Mouse (Mus musculus): ENCODE data around the gene Sugct. TPM values are rescaled to one million over a fixed set of nuclear protein-coding genes. Genes with fewer than 3 reads are reported as not detected.

Sugct gene
- total and polyA plus RNA-seq, 2 experiments from 2014 or later: 1.3 to 4.4 TPM

DNA sequence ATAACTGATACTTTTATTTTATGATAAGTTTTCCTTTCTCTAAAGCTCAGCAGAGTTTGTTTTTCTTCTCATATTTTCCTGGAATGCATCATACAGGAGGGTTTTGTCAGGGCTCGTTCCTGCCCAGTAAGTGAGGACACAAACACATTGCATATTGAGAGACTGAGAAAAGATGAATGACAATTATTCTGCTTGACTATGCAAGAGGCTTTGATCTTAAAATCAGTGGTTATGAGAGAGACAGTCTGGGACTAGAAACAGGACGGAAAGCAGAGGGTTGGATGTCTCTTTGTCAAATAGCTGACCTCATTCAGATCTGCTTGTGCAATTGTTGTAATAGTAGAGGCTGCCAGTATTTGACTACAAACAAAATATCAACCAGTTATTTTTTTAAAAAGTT is 835.4 kb downstream of the Sugct start:
- DNase-seq (ENCODE audit: low spot score): no peak
- WGBS: 50% methylated on average over 2 of the region's 2 CpGs
- Histone ChIP-seq H3K27ac (ENCODE audit: low read depth) (no peak overlapping the region), H3K9ac (replicated peaks; ENCODE audit: low read depth, low read length) (no peak overlapping the region), H3K36me3 (replicated peaks; ENCODE audit: control insufficient read depth, insufficient read depth, low read length) (no peaks in the 10 kb centered on the region), H3K27me3 (ENCODE audit: control insufficient read depth, insufficient read depth, low read length) (no peaks in the 10 kb centered on the region), H3K4me3 (ENCODE audit: low read depth, low read length) (no peak overlapping the region), H3K9me3 (replicated peaks; ENCODE audit: control insufficient read depth, low read length) (no peaks in the 10 kb centered on the region), H3K4me1 (ENCODE audit: control insufficient read depth, insufficient read depth) (no peaks in the 10 kb centered on the region), H3K4me2 (ENCODE audit: low read depth, low read length) (no peak overlapping the region)
- ATAC-seq (ENCODE audit: insufficient read depth, low read depth): no peak
- TF ChIP-seq CTCF (IDR thresholded peaks at IDR 0.05; ENCODE audit: low read depth): no peak
- no peak for TF ChIP-seq EP300 (IDR thresholded peaks at IDR 0.05; ENCODE audit: low read depth)

DNA sequence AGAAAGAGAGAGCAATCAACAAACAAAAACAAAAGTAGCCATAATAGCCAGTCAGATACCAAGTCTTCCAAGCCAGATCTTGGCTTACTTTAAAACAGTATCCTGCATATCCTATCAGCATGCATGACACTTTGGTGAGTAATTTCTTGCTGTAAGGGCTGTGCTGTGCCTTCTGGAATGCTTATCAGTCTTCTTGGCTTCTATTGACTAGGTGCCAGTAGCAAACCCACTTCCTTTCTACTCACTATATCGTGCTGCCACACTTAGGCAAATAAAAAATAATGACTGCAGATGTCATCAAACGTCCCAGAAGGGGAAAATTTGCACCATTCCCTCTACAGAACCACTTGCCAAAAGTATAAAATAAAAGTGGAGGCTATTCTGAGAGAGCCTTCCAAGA is 848.1 kb downstream of the Sugct start:
- no peak for ATAC-seq (ENCODE audit: insufficient read depth, low read depth)
- H3K27ac ChIP-seq (ENCODE audit: low read depth): no peak overlapping the region

DNA sequence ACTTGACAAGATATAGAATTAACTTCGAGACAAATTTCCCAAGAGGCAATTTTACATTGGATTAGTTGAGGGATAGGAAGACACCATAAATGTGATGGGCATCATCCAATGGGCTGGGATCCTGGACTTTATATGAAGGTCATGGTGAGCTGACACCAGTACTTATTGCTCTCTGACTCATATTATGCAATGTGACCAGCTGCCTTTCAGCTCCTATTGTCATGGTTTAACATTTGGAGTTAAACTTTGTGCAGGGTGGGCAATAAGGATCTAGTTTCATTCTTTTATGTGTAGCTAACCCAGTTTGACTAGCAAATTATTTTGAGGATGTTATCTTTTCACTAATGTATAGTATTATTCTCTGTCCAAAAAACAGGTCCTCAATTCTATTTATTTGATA is 854.4 kb downstream of the Sugct start:
- H3K9ac ChIP-seq (replicated peaks; ENCODE audit: low read depth, low read length): no peak overlapping the region
- H3K4me2 ChIP-seq (ENCODE audit: low read depth, low read length): no peak overlapping the region
- DNase-seq (ENCODE audit: low spot score) (no peak), ATAC-seq (ENCODE audit: insufficient read depth, low read depth) (no peak)
- TF ChIP-seq EP300 (IDR thresholded peaks at IDR 0.05; ENCODE audit: low read depth) (no peak), CTCF (IDR thresholded peaks at IDR 0.05; ENCODE audit: low read depth) (no peak)
- no peaks in the 10 kb centered on the region for H3K36me3 ChIP-seq (replicated peaks; ENCODE audit: control insufficient read depth, insufficient read depth, low read length)
- no peak overlapping the region for H3K4me3 ChIP-seq (ENCODE audit: low read depth, low read length)
- H3K4me1 ChIP-seq (ENCODE audit: control insufficient read depth, insufficient read depth): no peaks in the 10 kb centered on the region
- H3K9me3 ChIP-seq (replicated peaks; ENCODE audit: control insufficient read depth, low read length): no peaks in the 10 kb centered on the region
- H3K27me3 ChIP-seq (ENCODE audit: control insufficient read depth, insufficient read depth, low read length): no peaks in the 10 kb centered on the region
- WGBS: 88% methylated on average over 1 of the region's 1 CpGs
- H3K27ac ChIP-seq (ENCODE audit: low read depth): no peak overlapping the region

More for the DNA sequence above, 848.1 kb downstream of the Sugct start:
- no peak for DNase-seq (ENCODE audit: low spot score)
- Histone ChIP-seq H3K9ac (replicated peaks; ENCODE audit: low read depth, low read length) (no peak overlapping the region), H3K4me1 (ENCODE audit: control insufficient read depth, insufficient read depth) (peaks cover 5% of the 10 kb centered on the region; the same call in 1 of the 2 replicates), H3K4me2 (ENCODE audit: low read depth, low read length) (no peak overlapping the region), H3K9me3 (replicated peaks; ENCODE audit: control insufficient read depth, low read length) (no peaks in the 10 kb centered on the region), H3K4me3 (ENCODE audit: low read depth, low read length) (no peak overlapping the region), H3K36me3 (replicated peaks; ENCODE audit: control insufficient read depth, insufficient read depth, low read length) (no peaks in the 10 kb centered on the region), H3K27me3 (ENCODE audit: control insufficient read depth, insufficient read depth, low read length) (no peaks in the 10 kb centered on the region)
- no peak for TF ChIP-seq EP300 (IDR thresholded peaks at IDR 0.05; ENCODE audit: low read depth)
- TF ChIP-seq CTCF (IDR thresholded peaks at IDR 0.05; ENCODE audit: low read depth): no peak
- WGBS: 9% methylated on average over 2 of the region's 2 CpGs

DNA sequence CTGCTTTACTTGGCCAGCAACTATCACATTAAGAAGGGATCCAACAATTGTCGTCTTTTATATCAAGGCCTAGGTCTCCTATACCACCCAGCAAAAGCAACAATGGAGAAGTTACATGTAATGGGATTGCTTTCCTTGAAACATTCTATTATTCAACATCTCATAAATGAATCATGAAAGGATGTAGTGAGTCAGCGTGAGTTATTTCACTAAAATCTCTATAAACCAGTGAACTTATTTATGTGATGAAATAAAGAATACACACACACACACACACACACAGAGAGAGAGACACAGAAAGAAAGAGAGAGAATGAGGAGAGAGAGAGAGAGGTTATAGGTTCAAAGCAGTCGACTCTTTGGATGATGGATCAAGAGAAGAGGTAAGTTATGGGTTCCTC is 856.9 kb downstream of the Sugct start:
- DNase-seq (ENCODE audit: low spot score) (no peak), ATAC-seq (ENCODE audit: insufficient read depth, low read depth) (no peak)
- H3K9ac ChIP-seq (replicated peaks; ENCODE audit: low read depth, low read length): no peak overlapping the region

DNA sequence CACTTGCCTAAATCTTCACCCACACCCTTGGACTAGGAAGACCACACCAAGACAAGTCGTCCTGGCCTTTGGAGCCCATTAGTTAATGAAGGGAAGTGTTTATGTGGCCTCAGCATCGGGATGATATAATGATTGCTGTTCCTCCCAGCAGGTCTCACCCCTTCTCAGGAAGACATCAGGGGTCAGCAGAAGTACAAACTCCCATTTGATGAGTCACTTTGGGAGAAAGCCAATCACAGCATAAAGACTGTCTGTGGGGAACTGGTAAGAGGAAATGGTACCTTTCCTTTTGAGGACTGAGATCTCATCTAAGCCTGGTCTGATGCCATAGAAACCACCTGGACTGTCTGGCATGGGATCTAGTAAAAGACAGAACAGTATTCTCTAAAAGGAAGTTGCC is 860.2 kb downstream of the Sugct start:
- Histone ChIP-seq H3K27me3 (ENCODE audit: control insufficient read depth, insufficient read depth, low read length) (no peaks in the 10 kb centered on the region), H3K9ac (replicated peaks; ENCODE audit: low read depth, low read length) (no peak overlapping the region), H3K4me1 (ENCODE audit: control insufficient read depth, insufficient read depth) (no peaks in the 10 kb centered on the region), H3K27ac (ENCODE audit: low read depth) (no peak overlapping the region), H3K9me3 (replicated peaks; ENCODE audit: control insufficient read depth, low read length) (no peaks in the 10 kb centered on the region), H3K4me3 (ENCODE audit: low read depth, low read length) (no peak overlapping the region), H3K36me3 (replicated peaks; ENCODE audit: control insufficient read depth, insufficient read depth, low read length) (no peaks in the 10 kb centered on the region), H3K4me2 (ENCODE audit: low read depth, low read length) (no peak overlapping the region)
- 44% methylated on average over 2 of the region's 2 CpGs for WGBS
- TF ChIP-seq CTCF (IDR thresholded peaks at IDR 0.05; ENCODE audit: low read depth): no peak
- TF ChIP-seq EP300 (IDR thresholded peaks at IDR 0.05; ENCODE audit: low read depth): no peak
- DNase-seq (ENCODE audit: low spot score) (no peak), ATAC-seq (ENCODE audit: insufficient read depth, low read depth) (no peak)

More for the DNA sequence above, 856.9 kb downstream of the Sugct start:
- 74% methylated on average over 3 of the region's 3 CpGs for whole genome bisulfite sequencing
- Histone ChIP-seq H3K9me3 (replicated peaks; ENCODE audit: control insufficient read depth, low read length) (no peaks in the 10 kb centered on the region), H3K4me2 (ENCODE audit: low read depth, low read length) (no peak overlapping the region), H3K4me3 (ENCODE audit: low read depth, low read length) (no peak overlapping the region), H3K27ac (ENCODE audit: low read depth) (no peak overlapping the region), H3K36me3 (replicated peaks; ENCODE audit: control insufficient read depth, insufficient read depth, low read length) (no peaks in the 10 kb centered on the region), H3K4me1 (ENCODE audit: control insufficient read depth, insufficient read depth) (no peaks in the 10 kb centered on the region), H3K27me3 (ENCODE audit: control insufficient read depth, insufficient read depth, low read length) (no peaks in the 10 kb centered on the region)
- TF ChIP-seq EP300 (IDR thresholded peaks at IDR 0.05; ENCODE audit: low read depth): no peak
- TF ChIP-seq CTCF (IDR thresholded peaks at IDR 0.05; ENCODE audit: low read depth): no peak

DNA sequence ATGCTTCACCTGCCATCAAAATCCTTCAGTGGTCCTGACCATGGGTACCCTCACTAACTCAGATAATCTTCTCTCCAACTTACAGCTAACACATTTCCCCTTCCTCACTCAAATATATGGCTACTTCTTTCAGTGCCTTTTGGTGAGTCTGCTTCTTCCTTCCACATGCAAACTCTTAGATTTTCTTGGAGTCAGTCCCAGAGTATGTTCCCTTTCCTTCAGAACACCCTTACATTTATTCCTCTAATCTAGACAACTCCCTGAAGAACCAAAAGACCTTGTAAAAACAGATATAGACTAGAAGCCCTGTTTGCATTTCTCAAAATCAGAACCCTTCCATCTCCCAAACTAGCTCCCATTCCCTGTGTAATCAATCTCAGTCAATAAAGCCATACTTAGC is 862.3 kb downstream of the Sugct start:
- no peak for ATAC-seq (ENCODE audit: insufficient read depth, low read depth)
- DNase-seq (ENCODE audit: low spot score): no peak
- no peak overlapping the region for H3K9ac ChIP-seq (replicated peaks; ENCODE audit: low read depth, low read length)
- no peak overlapping the region for H3K4me2 ChIP-seq (ENCODE audit: low read depth, low read length)
- no peaks in the 10 kb centered on the region for H3K27me3 ChIP-seq (ENCODE audit: control insufficient read depth, insufficient read depth, low read length)
- H3K4me3 ChIP-seq (ENCODE audit: low read depth, low read length): no peak overlapping the region
- H3K27ac ChIP-seq (ENCODE audit: low read depth): no peak overlapping the region
- no peak for TF ChIP-seq CTCF (IDR thresholded peaks at IDR 0.05; ENCODE audit: low read depth)
- no peak for TF ChIP-seq EP300 (IDR thresholded peaks at IDR 0.05; ENCODE audit: low read depth)
- H3K36me3 ChIP-seq (replicated peaks; ENCODE audit: control insufficient read depth, insufficient read depth, low read length): no peaks in the 10 kb centered on the region
- no peaks in the 10 kb centered on the region for H3K9me3 ChIP-seq (replicated peaks; ENCODE audit: control insufficient read depth, low read length)
- no peaks in the 10 kb centered on the region for H3K4me1 ChIP-seq (ENCODE audit: control insufficient read depth, insufficient read depth)

All from heart, postnatal 0 days (tissue).